Mouse (Mus musculus): Measurements from ENCODE around the gene Xpr1. TPM values are rescaled to one million over a fixed set of nuclear protein-coding genes. Genes with fewer than 3 reads are reported as not detected.

Gene Xpr1
- polyA plus RNA-seq, 1 experiment from 2014 or later, result 6.0 TPM

DNA sequence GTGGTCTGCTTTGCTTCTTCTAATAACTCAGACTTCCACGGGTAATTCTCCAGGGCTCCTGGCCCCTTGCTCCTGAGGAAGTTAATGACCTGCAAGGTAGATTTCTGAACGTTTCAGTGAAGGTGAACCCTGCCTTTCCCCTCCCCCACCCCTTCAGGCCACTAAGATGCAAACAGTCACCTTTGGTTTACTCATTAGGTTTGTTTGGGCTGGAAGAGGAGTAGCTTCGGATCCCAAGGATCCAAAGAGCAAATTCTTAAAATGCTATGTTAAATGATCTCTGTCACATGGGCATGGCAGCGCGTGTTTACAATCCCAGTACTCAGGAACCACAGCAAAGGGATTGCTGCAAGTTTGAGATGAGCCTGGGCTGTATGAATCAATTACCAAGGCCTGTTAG, 169.8 kb downstream of the Xpr1 start:
- Histone ChIP-seq H3K36me3 (ENCODE audit: insufficient read depth, low read length) (no peaks in the 10 kb centered on the region), H3K4me2 (ENCODE audit: low read length) (no peak overlapping the region), H3K27me3 (ENCODE audit: insufficient read depth, low read length) (no peaks in the 10 kb centered on the region), H3K4me1 (replicated peaks; ENCODE audit: insufficient read depth, low read length) (0 out of 2 replicates have a peak, but pooled peaks cover 6% of the 10 kb centered on the region), H3K27ac (peak overlapping the region; percentile 80), H3K9me3 (replicated peaks; ENCODE audit: low read length) (no peaks in the 10 kb centered on the region), H3K4me3 (replicated peaks; ENCODE audit: low read depth, low read length) (no peak overlapping the region), H3K9ac (ENCODE audit: low read depth, low read length) (no peak overlapping the region)
- no peak for TF ChIP-seq CTCF (IDR thresholded peaks at IDR 0.05; ENCODE audit: low read depth)
- no peak for DNase-seq (ENCODE audit: low spot score)
- WGBS, result 29% methylated on average over 5 of the region's 5 CpGs
- peak; percentile 26; the same call in 1 of the 2 replicates for ATAC-seq (replicated peaks; ENCODE audit: low FRiP score, low read depth)

DNA sequence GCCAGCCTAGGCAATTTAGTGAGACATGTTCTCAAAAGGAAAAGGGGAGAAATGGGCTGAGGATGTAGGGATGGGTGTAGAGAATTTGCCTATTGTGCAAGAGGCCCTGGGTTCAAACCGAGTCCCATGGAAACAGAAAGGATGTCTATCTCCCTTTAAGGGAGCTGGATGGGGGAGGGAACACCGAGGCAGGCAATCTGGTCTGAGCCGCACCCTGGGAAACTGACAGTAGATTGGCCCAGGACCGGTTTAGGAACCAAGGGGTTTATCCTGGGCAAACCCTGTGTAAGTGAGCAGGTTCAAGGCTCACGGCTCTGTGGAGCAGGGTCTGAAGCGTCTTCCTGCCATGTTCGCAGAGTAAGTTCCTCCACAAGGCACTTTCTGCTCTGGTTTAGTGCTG, 171.7 kb downstream of the Xpr1 start:
- Histone ChIP-seq H3K9ac (ENCODE audit: low read depth, low read length) (peak overlapping the region; percentile 84; the same call in 1 of the 2 replicates), H3K27me3 (ENCODE audit: insufficient read depth, low read length) (no peaks in the 10 kb centered on the region), H3K4me2 (ENCODE audit: low read length) (peak overlapping the region; percentile 88), H3K4me3 (replicated peaks; ENCODE audit: low read depth, low read length) (peak overlapping the region; percentile 71), H3K27ac (peak overlapping the region; percentile 94; the same call in 1 of the 2 replicates), H3K9me3 (replicated peaks; ENCODE audit: low read length) (no peaks in the 10 kb centered on the region), H3K4me1 (replicated peaks; ENCODE audit: insufficient read depth, low read length) (0 out of 2 replicates have a peak, but pooled peaks cover 9% of the 10 kb centered on the region), H3K36me3 (ENCODE audit: insufficient read depth, low read length) (peaks cover 12% of the 10 kb centered on the region; the same call in 1 of the 2 replicates)
- ATAC-seq (replicated peaks; ENCODE audit: low FRiP score, low read depth), result no peak
- WGBS, result 70% methylated on average over 7 of the region's 7 CpGs
- no peak for TF ChIP-seq CTCF (IDR thresholded peaks at IDR 0.05; ENCODE audit: low read depth)
- no peak for DNase-seq (ENCODE audit: low spot score)

DNA sequence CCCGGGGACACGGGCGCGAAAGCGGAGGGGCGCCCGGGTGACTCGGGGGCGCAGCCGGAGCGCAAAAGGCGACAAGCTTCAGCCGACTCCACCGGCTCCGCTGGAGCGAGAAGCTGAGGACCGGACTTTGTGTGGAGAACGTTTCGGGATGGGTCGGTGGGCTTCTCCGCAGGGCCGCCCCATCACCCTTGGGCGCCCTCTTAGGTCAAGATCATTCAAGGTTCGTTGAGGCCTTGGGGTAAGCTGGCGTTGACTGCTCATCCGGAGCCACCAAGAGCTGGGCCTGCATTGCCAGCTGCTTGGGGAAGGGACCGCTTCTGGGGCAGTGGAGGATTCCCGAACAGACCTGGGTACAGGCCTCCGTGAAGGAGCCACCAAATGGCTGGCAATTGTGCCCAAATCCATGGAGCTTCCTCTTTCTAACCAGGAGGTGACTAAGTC, 172.4 kb downstream of the Xpr1 start:
- H3K27ac ChIP-seq, result peak overlapping the region; percentile 94
- no peak for TF ChIP-seq CTCF (IDR thresholded peaks at IDR 0.05; ENCODE audit: low read depth)
- no peaks in the 10 kb centered on the region for H3K9me3 ChIP-seq (replicated peaks; ENCODE audit: low read length)
- H3K4me1 ChIP-seq (replicated peaks; ENCODE audit: insufficient read depth, low read length), result 0 out of 2 replicates have a peak, but pooled peaks cover 11% of the 10 kb centered on the region
- DNase-seq (ENCODE audit: low spot score) (peak; percentile 53), ATAC-seq (replicated peaks; ENCODE audit: low FRiP score, low read depth) (peak; percentile 22; the same call in 1 of the 2 replicates)
- H3K4me3 ChIP-seq (replicated peaks; ENCODE audit: low read depth, low read length), result peak overlapping the region; percentile 71
- no peaks in the 10 kb centered on the region for H3K27me3 ChIP-seq (ENCODE audit: insufficient read depth, low read length)
- 3% methylated on average over 29 of the region's 29 CpGs for WGBS
- H3K9ac ChIP-seq (ENCODE audit: low read depth, low read length), result peak overlapping the region; percentile 84
- H3K4me2 ChIP-seq (ENCODE audit: low read length), result peak overlapping the region; percentile 88
- peaks cover 12% of the 10 kb centered on the region; the same call in 1 of the 2 replicates for H3K36me3 ChIP-seq (ENCODE audit: insufficient read depth, low read length)

DNA sequence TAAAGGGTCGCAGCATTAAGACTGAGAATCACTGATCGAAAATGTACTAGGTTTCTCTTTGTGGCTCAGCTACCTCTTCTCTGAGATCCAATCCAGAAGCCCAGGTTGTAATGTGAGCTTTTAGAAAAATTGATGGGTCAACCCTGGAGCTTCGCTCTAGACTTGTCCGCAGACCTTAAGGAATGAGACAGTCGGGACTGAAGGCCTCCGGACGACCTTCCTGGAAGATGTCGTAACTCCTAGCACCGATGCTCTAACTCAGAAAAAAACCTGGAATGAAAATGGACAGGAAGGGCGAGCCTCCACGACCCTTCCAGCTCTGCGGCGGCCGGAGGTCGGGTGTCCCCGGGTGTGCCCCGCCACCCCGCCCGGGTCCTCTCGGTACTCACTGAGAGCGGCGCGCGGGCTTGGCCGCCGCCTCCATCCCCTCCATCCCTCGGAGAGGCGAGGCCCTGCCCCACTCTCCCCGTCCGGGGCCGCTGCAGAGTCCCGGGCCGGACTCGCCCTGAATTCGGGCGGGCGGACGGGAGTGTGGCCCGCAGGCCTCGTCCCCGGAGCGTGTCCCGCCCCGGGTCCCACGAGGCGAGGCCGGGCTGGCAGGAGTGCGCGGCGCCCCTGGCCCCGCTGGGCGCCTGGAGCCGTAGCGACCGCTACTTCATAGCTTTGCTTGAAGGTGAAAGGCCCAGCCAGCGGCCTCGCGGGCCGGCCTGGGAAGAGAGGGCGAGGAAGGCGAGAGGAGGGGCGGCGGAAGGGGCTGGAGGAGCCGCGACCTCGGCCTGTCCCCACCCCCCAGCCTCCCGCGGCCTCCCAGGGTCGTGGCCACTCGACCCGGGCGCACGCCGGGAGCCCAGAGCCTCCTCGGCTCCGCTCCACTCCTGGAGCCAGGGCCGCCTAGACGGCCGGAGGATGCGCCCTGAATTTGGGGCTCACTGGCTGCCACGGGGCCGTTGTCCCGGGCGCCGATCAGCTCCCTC, 173.1 kb downstream of the Xpr1 start, which contains the start of gene BC034090:
Gene BC034090 (minus strand): TSS at position 648 of the 974 bp plus-strand sequence.
- WGBS, result 2% methylated on average over 67 of the region's 85 CpGs
- H3K4me2 ChIP-seq (ENCODE audit: low read length), result peak within 1 kb of the TSS; percentile 88
- H3K9ac ChIP-seq (ENCODE audit: low read depth, low read length), result peak within 1 kb of the TSS; percentile 84
- H3K27ac ChIP-seq, result peak within 1 kb of the TSS; percentile 94
- H3K36me3 ChIP-seq (ENCODE audit: insufficient read depth, low read length), result peaks cover 12% of the 10 kb centered on the region; the same call in 1 of the 2 replicates
- H3K9me3 ChIP-seq (replicated peaks; ENCODE audit: low read length), result no peaks in the 10 kb centered on the region
- peak; percentile 70 for DNase-seq (ENCODE audit: low spot score)
- no peak for TF ChIP-seq CTCF (IDR thresholded peaks at IDR 0.05; ENCODE audit: low read depth)
- ATAC-seq (replicated peaks; ENCODE audit: low FRiP score, low read depth), result peak; percentile 81
- no peaks in the 10 kb centered on the region for H3K27me3 ChIP-seq (ENCODE audit: insufficient read depth, low read length)
- peak within 1 kb of the TSS; percentile 71 for H3K4me3 ChIP-seq (replicated peaks; ENCODE audit: low read depth, low read length)
- H3K4me1 ChIP-seq (replicated peaks; ENCODE audit: insufficient read depth, low read length), result peaks cover 18% of the 10 kb centered on the region

DNA sequence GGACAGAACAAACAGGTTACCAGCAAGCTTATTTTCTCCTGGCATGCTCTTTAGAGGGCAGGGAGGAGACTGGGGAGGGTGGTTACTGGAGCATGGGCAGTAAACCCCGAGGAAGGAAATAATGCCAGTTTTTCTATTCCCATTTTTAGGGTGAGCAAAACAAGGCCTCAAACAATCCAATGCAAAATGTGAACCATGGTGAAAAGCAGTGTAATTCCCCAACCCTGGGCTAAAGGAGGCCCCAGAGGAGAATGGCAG, 174.8 kb downstream of the Xpr1 start:
- Histone ChIP-seq H3K27me3 (ENCODE audit: insufficient read depth, low read length) (no peaks in the 10 kb centered on the region), H3K9me3 (replicated peaks; ENCODE audit: low read length) (no peaks in the 10 kb centered on the region), H3K36me3 (ENCODE audit: insufficient read depth, low read length) (peaks cover 15% of the 10 kb centered on the region; the same call in 1 of the 2 replicates), H3K27ac (0 out of 2 replicates have a peak overlapping the region, but pooled peaks have one; percentile 15), H3K4me1 (replicated peaks; ENCODE audit: insufficient read depth, low read length) (peaks cover 32% of the 10 kb centered on the region), H3K4me2 (ENCODE audit: low read length) (no peak overlapping the region), H3K9ac (ENCODE audit: low read depth, low read length) (no peak overlapping the region), H3K4me3 (replicated peaks; ENCODE audit: low read depth, low read length) (no peak overlapping the region)
- ATAC-seq (replicated peaks; ENCODE audit: low FRiP score, low read depth), result no peak
- DNase-seq (ENCODE audit: low spot score), result no peak
- no peak for TF ChIP-seq CTCF (IDR thresholded peaks at IDR 0.05; ENCODE audit: low read depth)
- WGBS, result 33% methylated on average over 1 of the region's 1 CpGs

DNA sequence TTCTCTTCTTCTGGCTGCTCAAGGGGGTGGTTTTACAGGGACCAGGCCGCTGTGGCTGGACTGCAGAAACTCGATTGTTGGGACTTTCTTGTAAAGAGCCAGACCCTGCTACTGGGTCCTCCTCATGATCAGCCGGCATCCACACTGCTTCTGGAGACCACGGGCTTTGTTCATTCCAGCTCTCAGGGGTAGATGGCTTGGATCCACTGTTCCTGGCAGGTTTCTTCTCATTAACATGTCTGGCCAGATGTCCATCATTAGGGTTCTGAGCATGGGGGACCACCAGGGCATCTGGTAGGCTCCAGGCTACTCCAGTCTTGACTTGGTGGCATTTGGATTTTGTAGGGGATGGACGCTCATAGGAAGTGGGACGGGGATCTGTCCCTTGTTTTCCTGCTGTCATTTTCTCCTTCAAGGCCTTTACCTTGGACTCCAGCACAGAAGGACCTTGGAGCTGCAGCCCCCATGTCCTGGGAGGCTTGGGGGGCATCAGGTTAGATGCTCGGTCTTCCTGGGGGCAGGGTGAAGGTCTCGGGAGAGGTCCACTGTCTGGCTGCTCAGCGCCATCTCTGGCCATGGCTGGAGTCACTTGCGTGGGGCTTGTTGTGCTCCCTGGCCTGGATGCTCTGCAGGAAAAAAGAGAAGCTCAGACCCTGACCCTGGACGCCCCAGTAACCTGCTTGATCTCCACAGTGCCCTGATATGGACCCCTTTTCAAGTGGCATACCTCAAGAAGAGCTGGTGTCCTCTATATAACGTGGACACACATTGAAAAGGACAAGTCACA, 175.3 kb downstream of the Xpr1 start:
- WGBS, result 76% methylated on average over 12 of the region's 12 CpGs
- peaks cover 35% of the 10 kb centered on the region for H3K4me1 ChIP-seq (replicated peaks; ENCODE audit: insufficient read depth, low read length)

More for the DNA sequence above, 175.3 kb downstream of the Xpr1 start:
- 0 out of 2 replicates have a peak overlapping the region, but pooled peaks have one; percentile 15 for H3K27ac ChIP-seq
- no peak overlapping the region for H3K9ac ChIP-seq (ENCODE audit: low read depth, low read length)
- H3K4me2 ChIP-seq (ENCODE audit: low read length), result no peak overlapping the region
- ATAC-seq (replicated peaks; ENCODE audit: low FRiP score, low read depth) (no peak), DNase-seq (ENCODE audit: low spot score) (no peak)
- H3K36me3 ChIP-seq (ENCODE audit: insufficient read depth, low read length), result peaks cover 15% of the 10 kb centered on the region; the same call in 1 of the 2 replicates
- peak; percentile 22; the same call in 1 of the 2 replicates for TF ChIP-seq CTCF (IDR thresholded peaks at IDR 0.05; ENCODE audit: low read depth)
- H3K4me3 ChIP-seq (replicated peaks; ENCODE audit: low read depth, low read length), result no peak overlapping the region
- H3K9me3 ChIP-seq (replicated peaks; ENCODE audit: low read length), result no peaks in the 10 kb centered on the region
- no peaks in the 10 kb centered on the region for H3K27me3 ChIP-seq (ENCODE audit: insufficient read depth, low read length)

All from kidney, postnatal 0 days (tissue).